Mouse (Mus musculus) lung, postnatal 0 days (tissue): ENCODE data around the gene Exoc3l2. TPM values are rescaled to one million over a fixed set of nuclear protein-coding genes. Genes with fewer than 3 reads are reported as not detected.

ENCODE experiments used
- ATAC-seq: fragments of 200-750 bp; cut with Nextera tagmentation; 2 replicates; pipeline ENCODE4 v1.8.0; 2017; ENCODE audit warnings: moderate library complexity
- DNase-seq: peaks from one replicate; pipeline ENCODE4 v3.0.0-alpha.2; 2016; ENCODE audit warnings: low spot score
- H3K27ac ChIP-seq: fragments of 300-500 bp; sonication (generic); 2 replicates; pipeline ENCODE4 v1.5.1; 2014; ENCODE audit warnings: antibody characterized with exemption, mild to moderate bottlenecking, low read length, mixed read lengths
- H3K27me3 ChIP-seq: fragments of 300-500 bp; sonication (generic); replicated peaks from 2 replicates; pipeline ENCODE4 v1.6.1; 2014; ENCODE audit warnings: low read length, mixed read lengths; ENCODE audit not compliant: insufficient read depth
- H3K36me3 ChIP-seq: fragments of 300-500 bp; sonication (generic); 2 replicates; pipeline ENCODE4 v1.6.1; 2014; ENCODE audit warnings: low read length, mixed read lengths; ENCODE audit not compliant: insufficient read depth
- H3K4me1 ChIP-seq: fragments of 300-500 bp; sonication (generic); 2 replicates; pipeline ENCODE4 v1.6.1; 2014; ENCODE audit warnings: antibody characterized with exemption, low read depth, low read length, mixed read lengths; ENCODE audit not compliant: insufficient read depth
- H3K4me2 ChIP-seq: fragments of 300-500 bp; sonication (generic); replicated peaks from 2 replicates; pipeline ENCODE4 v1.6.1; 2014; ENCODE audit warnings: low read depth, mild to moderate bottlenecking, low read length, moderate library complexity, mixed read lengths
- H3K4me3 ChIP-seq: fragments of 300-500 bp; sonication (generic); 2 replicates; pipeline ENCODE4 v1.5.1; 2014; ENCODE audit warnings: low read depth, low read length
- H3K9ac ChIP-seq: fragments of 300-500 bp; sonication (generic); replicated peaks from 2 replicates; pipeline ENCODE4 v1.6.1; 2014; ENCODE audit warnings: low read depth, mild to moderate bottlenecking
- H3K9me3 ChIP-seq: fragments of 300-500 bp; sonication (generic); 2 replicates; pipeline ENCODE4 v1.6.1; 2016; ENCODE audit warnings: low read length, mixed read lengths
- CTCF ChIP-seq: IDR thresholded peaks from 2 replicates; pipeline ENCODE4 v1.5.1; 2016; ENCODE audit warnings: antibody characterized with exemption, mild to moderate bottlenecking
- EP300 ChIP-seq: IDR thresholded peaks from 2 replicates; pipeline ENCODE4 v1.6.1; 2016; ENCODE audit warnings: antibody characterized with exemption, mild to moderate bottlenecking, control low read depth
- whole genome bisulfite sequencing: fragments of 180-500 bp; shearing (Covaris S2); extraction: QIAGEN DNeasy Blood & Tissue Kit; methylation state at CpG from one replicate; pipeline ENCODE4 v1.1.7; 2014; 5-methylcytosine and 5-hydroxymethylcytosine counted together
- polyA plus RNA-seq: library from polyadenylated mRNA; unstranded; fragments of >200 nt; fragmentation: Nextera tagmentation; extraction: Ambion mirVana; gene quantifications from 2 replicates; pipeline ENCODE4 v1.2.1, GENCODE M21; 2015

Gene Exoc3l2
- polyA plus RNA-seq, 1 experiment from 2014 or later = 1.1 TPM

DNA sequence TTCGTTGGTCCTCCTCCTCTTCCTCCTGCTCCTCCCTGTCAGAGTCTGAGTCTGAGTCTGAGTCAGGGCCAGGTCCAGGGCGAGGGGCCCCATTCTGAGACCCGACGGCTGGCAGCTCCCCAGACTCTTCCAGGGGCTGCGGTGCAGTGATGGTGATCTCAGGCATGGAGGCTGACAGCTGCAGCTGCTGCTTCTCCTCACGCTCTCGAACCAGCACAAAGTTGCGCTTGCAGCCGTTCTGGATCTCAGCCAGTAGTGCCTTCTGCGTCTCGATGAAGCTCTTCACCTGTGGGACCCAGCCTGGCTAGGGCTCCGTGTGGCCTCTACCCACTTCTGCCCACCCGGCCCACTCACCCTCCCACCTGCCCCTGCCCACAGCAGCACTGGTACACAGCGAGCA lies 69.1 kb downstream of the Exoc3l2 start:
- no peaks in the 10 kb centered on the region for H3K9me3 ChIP-seq
- no peak for DNase-seq
- WGBS = 76% methylated on average over 14 of the region's 14 CpGs
- H3K4me3 ChIP-seq = no peak overlapping the region
- H3K4me1 ChIP-seq = no peaks in the 10 kb centered on the region
- TF ChIP-seq EP300 (no peak), CTCF (no peak)
- H3K27me3 ChIP-seq = no peaks in the 10 kb centered on the region
- ATAC-seq = no peak
- H3K27ac ChIP-seq = no peak overlapping the region
- no peak overlapping the region for H3K4me2 ChIP-seq
- peaks cover 26% of the 10 kb centered on the region for H3K36me3 ChIP-seq
- H3K9ac ChIP-seq = no peak overlapping the region

DNA sequence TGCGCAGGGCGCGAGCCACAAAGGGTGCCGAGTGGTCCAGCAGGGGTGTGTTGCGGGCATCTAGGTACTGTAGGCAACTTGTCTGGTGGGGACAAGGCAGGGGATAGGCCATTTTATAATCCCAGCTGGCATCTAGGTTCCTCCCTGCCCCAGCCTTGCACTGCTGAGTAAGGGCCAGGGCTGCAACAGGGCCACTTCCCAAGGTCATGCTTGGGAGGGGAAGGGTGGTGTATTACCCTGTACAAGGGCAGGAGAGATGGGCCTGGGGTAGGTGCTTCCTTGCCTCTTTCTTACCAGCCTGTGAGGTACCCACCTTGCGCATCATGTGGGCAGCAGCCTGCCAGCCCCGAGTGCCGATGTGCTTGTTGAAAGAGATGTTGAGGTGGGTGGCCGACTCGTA lies 71.5 kb downstream of the Exoc3l2 start:
- Histone ChIP-seq H3K27ac (no peak overlapping the region), H3K27me3 (no peaks in the 10 kb centered on the region), H3K4me3 (no peak overlapping the region), H3K36me3 (peaks cover 26% of the 10 kb centered on the region), H3K9me3 (no peaks in the 10 kb centered on the region), H3K4me1 (no peaks in the 10 kb centered on the region), H3K4me2 (no peak overlapping the region), H3K9ac (no peak overlapping the region)
- DNase-seq (no peak), ATAC-seq (no peak)
- TF ChIP-seq CTCF (no peak), EP300 (no peak)
- WGBS = 92% methylated on average over 10 of the region's 10 CpGs

DNA sequence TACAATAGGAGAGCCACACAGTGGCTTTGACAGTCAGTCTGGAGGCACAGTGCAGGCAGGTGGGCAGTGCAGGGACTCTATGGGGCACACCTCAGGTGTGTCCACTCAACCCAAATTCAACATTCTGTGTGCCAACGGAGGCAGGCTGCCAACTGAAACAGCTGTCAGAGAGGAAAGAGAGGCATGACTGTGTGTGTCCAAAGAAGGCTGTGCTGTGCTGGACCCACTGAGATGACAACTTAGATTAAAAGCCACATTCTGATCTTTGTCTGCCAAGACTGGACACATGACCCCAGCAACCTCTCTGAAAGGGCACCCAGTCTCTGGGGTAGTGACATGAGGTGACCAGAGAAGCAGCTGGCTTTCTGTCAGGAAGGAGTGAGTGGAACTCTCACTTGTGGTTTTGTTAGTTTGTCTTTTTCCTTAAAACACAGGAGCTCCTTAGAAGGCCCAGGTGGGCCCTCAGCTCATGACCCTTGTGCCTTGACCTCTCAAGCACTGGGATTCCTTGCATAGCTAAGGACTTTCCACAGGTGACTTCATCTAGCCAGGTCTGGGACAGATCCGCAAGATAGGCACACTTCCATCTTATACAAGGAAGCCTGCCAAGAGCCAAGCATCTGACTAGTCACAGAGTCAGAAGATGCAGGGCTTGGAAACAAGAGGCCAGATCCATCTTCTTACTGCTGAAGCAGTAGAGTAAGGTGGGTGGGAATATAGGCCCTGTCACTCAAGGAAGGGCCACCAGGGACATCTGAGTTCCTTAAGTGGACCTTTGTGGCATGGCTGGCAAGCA lies 77.8 kb downstream of the Exoc3l2 start:
- Histone ChIP-seq H3K27me3 (no peaks in the 10 kb centered on the region), H3K4me3 (no peak overlapping the region), H3K9me3 (no peaks in the 10 kb centered on the region), H3K27ac (no peak overlapping the region), H3K36me3 (no peaks in the 10 kb centered on the region), H3K9ac (no peak overlapping the region), H3K4me2 (no peak overlapping the region), H3K4me1 (peaks cover 7% of the 10 kb centered on the region; the same call in 1 of the 2 replicates)
- 62% methylated on average over 2 of the region's 2 CpGs for WGBS
- ATAC-seq = peak; percentile 46; the same call in 1 of the 2 replicates
- TF ChIP-seq CTCF = no peak
- TF ChIP-seq EP300 = no peak
- peak; percentile 43 for DNase-seq

DNA sequence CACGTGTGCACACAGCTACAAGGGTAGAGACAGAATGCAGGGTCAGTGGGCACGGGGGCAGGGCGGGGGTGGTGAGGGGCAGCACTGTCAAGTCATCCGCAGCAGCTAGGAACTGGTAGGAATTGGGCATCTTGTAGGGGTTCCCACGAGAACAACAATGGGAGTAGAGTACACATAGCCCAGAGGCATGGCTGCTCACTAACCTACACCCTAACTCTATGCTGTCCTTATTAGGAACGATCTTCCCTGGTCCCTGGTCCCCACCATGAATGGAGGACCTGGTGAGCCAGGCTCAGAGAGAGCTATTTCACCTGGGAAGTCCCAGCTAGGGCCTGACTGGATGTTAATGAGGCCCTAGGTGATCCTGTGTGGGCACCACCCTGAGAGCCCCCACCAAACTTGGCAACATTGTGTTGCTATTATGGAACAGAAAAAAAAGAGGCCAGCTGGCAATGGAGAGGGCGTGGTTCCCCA lies 78.6 kb downstream of the Exoc3l2 start:
- Histone ChIP-seq H3K36me3 (no peaks in the 10 kb centered on the region), H3K4me2 (no peak overlapping the region), H3K27ac (no peak overlapping the region), H3K4me1 (peaks cover 13% of the 10 kb centered on the region), H3K27me3 (no peaks in the 10 kb centered on the region), H3K4me3 (no peak overlapping the region), H3K9me3 (no peaks in the 10 kb centered on the region), H3K9ac (no peak overlapping the region)
- WGBS = 68% methylated on average over 7 of the region's 7 CpGs
- ATAC-seq = no peak
- DNase-seq = no peak
- TF ChIP-seq EP300 (no peak), CTCF (no peak)

DNA sequence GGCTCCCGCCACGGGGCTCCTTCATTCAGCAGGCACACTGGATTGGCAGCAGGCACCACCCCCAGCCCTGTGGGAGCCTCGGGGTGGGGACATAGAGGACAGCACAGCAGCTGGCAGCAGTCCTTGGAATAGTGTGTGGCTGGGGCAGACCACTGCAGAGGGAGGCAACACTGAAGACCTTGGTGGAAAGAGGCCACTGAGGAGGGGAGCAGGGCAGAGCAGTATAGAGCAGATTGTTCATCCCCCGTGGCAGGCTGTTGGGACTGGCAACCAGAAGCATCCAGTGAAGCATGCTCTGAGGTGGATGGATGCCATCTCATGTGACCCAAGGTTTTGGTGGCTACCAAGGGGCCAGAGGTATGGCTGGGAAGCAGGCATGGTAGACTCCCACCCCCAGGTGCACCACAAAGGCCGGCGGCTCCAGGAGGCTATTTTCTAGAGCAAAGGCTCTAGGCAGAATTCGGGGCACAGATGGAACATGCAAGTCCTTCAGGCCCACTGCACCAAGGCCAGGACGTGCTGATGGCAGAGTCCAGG lies 79.1 kb downstream of the Exoc3l2 start:
- Histone ChIP-seq H3K36me3 (no peaks in the 10 kb centered on the region), H3K27ac (no peak overlapping the region), H3K9ac (no peak overlapping the region), H3K4me3 (no peak overlapping the region), H3K4me2 (no peak overlapping the region), H3K9me3 (no peaks in the 10 kb centered on the region), H3K4me1 (peaks cover 15% of the 10 kb centered on the region), H3K27me3 (no peaks in the 10 kb centered on the region)
- DNase-seq = no peak
- ATAC-seq = no peak; the same call in 1 of the 2 replicates
- WGBS = 57% methylated on average over 8 of the region's 8 CpGs
- TF ChIP-seq EP300 (no peak), CTCF (no peak)

DNA sequence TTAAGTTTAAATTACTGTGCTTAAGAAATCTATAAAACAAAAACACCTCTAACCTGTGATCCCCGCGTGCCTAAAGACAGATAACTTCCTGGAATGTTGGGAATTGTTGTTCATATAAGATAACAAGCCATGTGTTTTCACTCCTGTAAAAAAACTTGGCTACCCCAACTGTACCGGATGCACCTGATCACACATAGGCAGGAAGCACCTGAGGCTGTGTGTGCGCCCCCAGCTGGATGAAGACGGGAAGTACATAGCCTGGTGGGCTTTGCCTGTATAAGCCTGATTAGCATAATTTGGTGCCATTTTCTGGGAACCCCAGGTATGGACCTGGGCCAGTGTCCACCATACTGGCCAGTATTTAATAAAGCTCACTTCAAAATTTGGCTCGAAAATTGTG lies 80.5 kb downstream of the Exoc3l2 start:
- Histone ChIP-seq H3K27me3 (no peaks in the 10 kb centered on the region), H3K9me3 (no peaks in the 10 kb centered on the region), H3K4me2 (no peak overlapping the region), H3K36me3 (no peaks in the 10 kb centered on the region), H3K9ac (no peak overlapping the region), H3K27ac (no peak overlapping the region), H3K4me3 (no peak overlapping the region), H3K4me1 (peaks cover 21% of the 10 kb centered on the region)
- DNase-seq (peak; percentile 38), ATAC-seq (no peak)
- TF ChIP-seq EP300 (no peak), CTCF (peak; percentile 67)
- 32% methylated on average over 6 of the region's 6 CpGs for WGBS
